ENCODE assay signal across 8 mouse cellular contexts in the genomic region with DNA sequence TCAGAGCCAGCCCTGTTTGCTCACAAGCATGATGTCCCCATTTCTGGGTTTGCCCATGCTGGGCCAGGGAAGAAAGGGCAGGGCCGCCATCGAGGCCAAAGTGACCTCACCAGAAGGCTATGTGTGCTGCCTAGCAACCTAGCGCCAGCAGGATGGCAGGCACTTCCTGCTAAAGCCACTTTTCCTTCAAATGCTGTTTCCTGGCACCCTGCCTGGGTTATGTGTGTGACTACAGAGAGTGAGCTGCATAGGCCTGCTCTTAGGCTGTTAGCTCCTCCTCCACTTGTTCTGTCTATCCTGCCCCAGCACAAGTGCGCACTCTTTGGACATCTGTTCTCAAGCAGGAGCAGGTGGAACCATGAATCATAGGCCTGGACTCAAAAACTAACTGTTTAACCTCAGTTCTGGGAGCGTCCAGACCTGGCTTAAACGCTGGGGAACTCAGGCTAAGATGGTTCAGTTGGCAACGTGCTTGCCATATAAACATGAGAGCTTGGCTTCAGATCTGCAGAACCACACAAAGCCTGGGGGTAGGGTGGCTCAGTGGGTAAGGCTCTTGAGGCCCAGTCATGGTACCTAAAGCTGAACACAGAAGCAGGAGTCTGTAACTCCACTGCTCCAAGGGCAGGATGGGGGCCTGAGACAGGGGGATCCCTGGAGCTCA. TPM values are rescaled to one million over a fixed set of nuclear protein-coding genes. Genes with fewer than 3 reads are reported as not detected.
DNase-seq lines count a peak whose midpoint lies in the region; ATAC-seq lines count a peak whose summit lies in the region.

No protein-coding gene starts in this region.

- H3K4me1 ChIP-seq in hindbrain, embryonic 15.5 days (replicated peaks), result peaks cover 32% of the 10 kb centered on the region

- peak overlapping the region; percentile 71 for H3K27ac ChIP-seq in hindbrain, embryonic 15.5 days (replicated peaks)

- 42% methylated on average over 7 of the region's 7 CpGs for WGBS in hindbrain, embryonic 15.5 days

- H3K9ac ChIP-seq in hindbrain, embryonic 15.5 days, result no peak overlapping the region

- peak; percentile 83 for ATAC-seq in hindbrain, embryonic 15.5 days (ENCODE audit: low FRiP score, low read depth)
- no peak for ATAC-seq in activated CD4-positive, CD25-positive, alpha-beta regulatory T cell, adult 4 months

- peak; percentile 98 for DNase-seq in adrenal gland, adult 8-10 months
- peak; percentile 48 to 51 for DNase-seq in cerebellum, postnatal 36 days
- DNase-seq in gastrocnemius, adult 8-10 months (ENCODE audit: low spot score in 2 of 2), result peak; percentile 39 to 63
- peak; percentile 57 to 74 for DNase-seq in layer of hippocampus, postnatal 25 days (ENCODE audit: extremely low spot score in 1 of 2, low spot score in 1 of 2)
- DNase-seq in lung, postnatal 10 days, result peak; percentile 98
- DNase-seq in right cerebral cortex, postnatal 14 days, result peak; percentile 84

- peaks cover 32% of the 10 kb centered on the region for H3K27me3 ChIP-seq in hindbrain, embryonic 15.5 days

- no peaks in the 10 kb centered on the region for H3K9me3 ChIP-seq in hindbrain, embryonic 15.5 days

- no peak overlapping the region for H3K4me3 ChIP-seq in hindbrain, embryonic 15.5 days

- no peak overlapping the region for H3K4me2 ChIP-seq in hindbrain, embryonic 15.5 days

- no peaks in the 10 kb centered on the region for H3K36me3 ChIP-seq in hindbrain, embryonic 15.5 days

RNA-seq across cellular contexts. Expression of gene Evpl, which starts 19.0 kb away (rescaled TPM):
- total RNA-seq in adrenal gland, adult 8-10 months (2022), result 1 to 10 TPM; 1.0 to 2.4 (median 2.1) TPM
- under 1 TPM in 1 of 4 experiments, not detected in 3; 0.04 TPM for total RNA-seq in gastrocnemius, adult 8-10 months (2022)
- polyA plus RNA-seq in hindbrain, embryonic 15.5 days (2015; fragmentation: Nextera tagmentation; extraction: Ambion mirVana), result 1.0 and 1.1 TPM in 2 replicates
- total RNA-seq in layer of hippocampus, postnatal 25 days (2021), result under 1 TPM; 0.26 to 0.59 TPM
- not detected for polyA plus RNA-seq in activated CD4-positive, CD25-positive, alpha-beta regulatory T cell, adult 4 months (2017; shearing (Covaris generic))

RNA-seq across cellular contexts. Expression of gene Acox1, which starts 20.0 kb away (rescaled TPM):
- total RNA-seq in adrenal gland, adult 8-10 months (2022), result 100 to 1,000 TPM; 158 to 197 (median 185) TPM
- total RNA-seq in gastrocnemius, adult 8-10 months (2022), result 100 to 1,000 TPM in 2 of 4 experiments, 10 to 100 TPM in 2; 88.9 to 111 (median 97.2) TPM
- 60.6 and 61.4 TPM in 2 replicates for polyA plus RNA-seq in hindbrain, embryonic 15.5 days (2015; fragmentation: Nextera tagmentation; extraction: Ambion mirVana)
- total RNA-seq in layer of hippocampus, postnatal 25 days (2021), result 100 to 1,000 TPM; 117 to 118 TPM
- 10 to 100 TPM; 10.0 to 11.7 TPM for polyA plus RNA-seq in activated CD4-positive, CD25-positive, alpha-beta regulatory T cell, adult 4 months (2017; shearing (Covaris generic))

RNA-seq across cellular contexts. Expression of gene Ten1, which starts 20.2 kb away (rescaled TPM):
- 10 to 100 TPM; 20.4 to 26.3 (median 23.6) TPM for total RNA-seq in adrenal gland, adult 8-10 months (2022)
- total RNA-seq in gastrocnemius, adult 8-10 months (2022), result 10 to 100 TPM; 15.7 to 18.4 (median 17.2) TPM
- polyA plus RNA-seq in hindbrain, embryonic 15.5 days (2015; fragmentation: Nextera tagmentation; extraction: Ambion mirVana), result 90.6 and 104 TPM in 2 replicates
- 10 to 100 TPM; 41.4 to 45.1 TPM for total RNA-seq in layer of hippocampus, postnatal 25 days (2021)
- 10 to 100 TPM; 56.1 to 77.2 TPM for polyA plus RNA-seq in activated CD4-positive, CD25-positive, alpha-beta regulatory T cell, adult 4 months (2017; shearing (Covaris generic))

RNA-seq across cellular contexts. Expression of gene Fbf1, which starts 50.9 kb away (rescaled TPM):
- 10 to 100 TPM; 47.7 to 69.4 (median 52.4) TPM for total RNA-seq in adrenal gland, adult 8-10 months (2022)
- total RNA-seq in gastrocnemius, adult 8-10 months (2022), result 10 to 100 TPM in 2 of 4 experiments, 1 to 10 TPM in 2; 8.3 to 12.8 (median 10.0) TPM
- 55.7 and 59.0 TPM in 2 replicates for polyA plus RNA-seq in hindbrain, embryonic 15.5 days (2015; fragmentation: Nextera tagmentation; extraction: Ambion mirVana)
- total RNA-seq in layer of hippocampus, postnatal 25 days (2021), result 10 to 100 TPM; 74.6 to 96.0 TPM
- polyA plus RNA-seq in activated CD4-positive, CD25-positive, alpha-beta regulatory T cell, adult 4 months (2017; shearing (Covaris generic)), result 1 to 10 TPM; 2.1 to 3.4 TPM

RNA-seq across cellular contexts. Expression of gene Srp68, which starts 55.1 kb away (rescaled TPM):
- 10 to 100 TPM; 75.4 to 88.7 (median 83.0) TPM for total RNA-seq in adrenal gland, adult 8-10 months (2022)
- total RNA-seq in gastrocnemius, adult 8-10 months (2022), result 10 to 100 TPM; 86.7 to 99.9 (median 90.8) TPM
- polyA plus RNA-seq in hindbrain, embryonic 15.5 days (2015; fragmentation: Nextera tagmentation; extraction: Ambion mirVana), result 63.9 and 66.1 TPM in 2 replicates
- total RNA-seq in layer of hippocampus, postnatal 25 days (2021), result 10 to 100 TPM; 61.5 to 61.7 TPM
- polyA plus RNA-seq in activated CD4-positive, CD25-positive, alpha-beta regulatory T cell, adult 4 months (2017; shearing (Covaris generic)), result 10 to 100 TPM; 33.1 to 42.4 TPM
